Mouse (Mus musculus) gastrocnemius, adult 18-20 months (tissue): ENCODE measurements around the gene Chp1. TPM values are rescaled to one million over a fixed set of nuclear protein-coding genes. Genes with fewer than 3 reads are reported as not detected.

Source experiments
- DNase-seq: peaks from one replicate; pipeline ENCODE4 v3.0.0; 2021; ENCODE audit warnings: low spot score
- total RNA-seq, 2 experiments: library from RNA; stranded (reverse); gene quantifications; 2 replicates each; pipeline ENCODE4 v1.2.3; 2021

Chp1 gene
- total RNA-seq, 2 experiments from 2014 or later = 75.7 to 78.6 TPM

DNA sequence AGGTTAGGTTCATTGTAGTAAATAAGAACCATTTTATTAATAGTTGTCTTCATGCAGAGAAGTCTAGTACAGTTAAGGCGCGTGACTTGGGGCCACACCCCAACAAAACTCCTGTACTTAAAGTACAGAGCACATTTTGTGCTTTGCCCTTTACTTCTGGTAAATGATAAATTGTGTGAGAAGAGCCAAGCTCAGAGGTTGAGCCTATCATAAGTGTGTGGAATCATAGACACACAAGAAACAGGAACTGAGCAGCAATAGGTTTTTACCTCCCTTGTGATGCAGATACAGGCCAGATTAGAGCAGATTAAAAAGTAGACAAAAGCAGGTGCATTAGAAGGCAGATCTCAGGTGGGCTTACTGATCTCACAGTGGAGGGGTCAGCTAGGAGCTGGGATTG, 73.8 kb downstream of the Chp1 start:
- DNase-seq = no peak

Other genes starting within 250 kb of the Chp1 start
- gene Dll4, start 221.9 kb upstream of the Chp1 start, total RNA-seq = 1 to 10 TPM; 3.2 to 4.5 TPM
- 100 to 1,000 TPM in 1 of 2 experiments, 10 to 100 TPM in 1; 50.6 to 108 TPM for gene Chac1, start 196.5 kb upstream of the Chp1 start, total RNA-seq
- 10 to 100 TPM; 11.2 to 12.1 TPM for gene Ino80, start 70.0 kb upstream of the Chp1 start, total RNA-seq
- 1 to 10 TPM; 1.2 to 1.9 TPM for gene Exd1, start 70 bp upstream of the Chp1 start, total RNA-seq
- under 1 TPM; 0.07 to 0.21 TPM for gene Nusap1, start 70.6 kb downstream of the Chp1 start, total RNA-seq
- not detected for gene Oip5, start 70.8 kb downstream of the Chp1 start, total RNA-seq
- 10 to 100 TPM; 44.9 to 46.8 TPM for gene Ndufaf1, start 115.1 kb downstream of the Chp1 start, total RNA-seq
- gene Rtf1, start 127.4 kb downstream of the Chp1 start, total RNA-seq = 10 to 100 TPM; 28.0 to 28.8 TPM
- gene Itpka, start 194.6 kb downstream of the Chp1 start, total RNA-seq = not detected
- not detected for gene Ltk, start 212.7 kb downstream of the Chp1 start, total RNA-seq
- gene Rpap1, start 239.8 kb downstream of the Chp1 start, total RNA-seq = 10 to 100 TPM; 14.6 to 16.6 TPM